Mouse (Mus musculus): ENCODE data around the gene Wipf2. TPM values are rescaled to one million over a fixed set of nuclear protein-coding genes. Genes with fewer than 3 reads are reported as not detected.

Wipf2 gene
- total and polyA plus RNA-seq, 3 experiments, result 2.9 to 7.1 TPM; not detected in 1

- TF ChIP-seq USF2 (IDR thresholded peaks at IDR 0.05; ENCODE audit: borderline replicate concordance in 1 of 2, insufficient read depth in 1 of 2, low read depth in 1 of 2, low read length in 2 of 2) (peak in 1 of 2 experiments; percentile 64; a peak in 2 of 4 replicates), ELF1 (IDR thresholded peaks at IDR 0.05; ENCODE audit: low read depth, low read length) (no peak; the same call in 1 of the 2 replicates), POLR2AphosphoS5 (IDR thresholded peaks at IDR 0.05; ENCODE audit: borderline replicate concordance, low read depth, low read length) (no peak), ETS1 (IDR thresholded peaks at IDR 0.05; ENCODE audit: low read depth, low read length) (no peak), MAX (IDR thresholded peaks at IDR 0.05; ENCODE audit: low read length) (peak; percentile 76), CTCF (IDR thresholded peaks at IDR 0.05 in 2 of 3, conservative IDR thresholded peaks at IDR 0.05 in 1 of 3; ENCODE audit: control insufficient read depth in 1 of 3, insufficient read depth in 1 of 3, low read depth in 2 of 3, low read length in 3 of 3, poor library complexity in 1 of 3, severe bottlenecking in 1 of 3) (no peak), MEF2A (IDR thresholded peaks at IDR 0.05; ENCODE audit: extremely low read depth, insufficient replicate concordance, low read depth, low read length, poor library complexity, severe bottlenecking) (no peak), MAZ (IDR thresholded peaks at IDR 0.05; ENCODE audit: low read depth, low read length) (peak; percentile 94), ZNF384 (IDR thresholded peaks at IDR 0.05; ENCODE audit: low read depth, low read length) (no peak), MYB (IDR thresholded peaks at IDR 0.05; ENCODE audit: low read depth, low read length) (no peak), GATA1 (IDR thresholded peaks at IDR 0.05; ENCODE audit: low read depth, low read length) (no peak), USF1 (IDR thresholded peaks at IDR 0.05; ENCODE audit: low read depth, low read length) (peak; percentile 94), TAL1 (IDR thresholded peaks at IDR 0.05; ENCODE audit: low read length) (no peak), HCFC1 (IDR thresholded peaks at IDR 0.05; ENCODE audit: low read depth, low read length) (peak; percentile 49), NRF1 (IDR thresholded peaks at IDR 0.05; ENCODE audit: insufficient read depth, low read depth, low read length, poor library complexity, severe bottlenecking) (no peak), POLR2A (IDR thresholded peaks at IDR 0.05; ENCODE audit: control insufficient read depth in 1 of 2, insufficient read depth in 1 of 2, low read depth in 1 of 2, low read length in 2 of 2, poor library complexity in 1 of 2) (peak in 1 of 2 experiments; percentile 52; a peak in 1 of 4 replicates), POLR2AphosphoS2 (IDR thresholded peaks at IDR 0.05; ENCODE audit: low read length) (no peak), SIN3A (IDR thresholded peaks at IDR 0.05; ENCODE audit: low read length) (peak; percentile 86), NELFE (IDR thresholded peaks at IDR 0.05; ENCODE audit: low read depth, low read length) (peak; percentile 35), TBP (IDR thresholded peaks at IDR 0.05; ENCODE audit: low read depth, low read length) (no peak)
Observed at GRCm38 (mm10) chr11:98937410-98937913, 74.0 kb downstream of the Wipf2 start (continued).

- Histone ChIP-seq H3K9me3 (replicated peaks; ENCODE audit: insufficient read depth, low read length) (no peaks in the 10 kb centered on the region), H3K9ac (ENCODE audit: control insufficient read depth, low read depth, low read length, poor library complexity, severe bottlenecking) (peak overlapping the region; percentile 87), H3K36me3 (ENCODE audit: control insufficient read depth in 1 of 2, insufficient read depth in 2 of 2, low read length in 2 of 2) (peaks cover 0 to 7% of the 10 kb centered on the region in 2 experiments; a peak in 2 of 4 replicates), H3K4me3 (ENCODE audit: control insufficient read depth in 1 of 2, insufficient read depth in 1 of 2, low read depth in 2 of 2, low read length in 2 of 2) (peak overlapping the region; percentile 61 to 100), H3K4me1 (ENCODE audit: control insufficient read depth in 1 of 2, insufficient read depth in 2 of 2, low read length in 2 of 2) (peaks cover 15 to 39% of the 10 kb centered on the region in 2 experiments), H3K79me2 (ENCODE audit: control insufficient read depth, insufficient read depth, low read length, poor library complexity) (peaks cover 16% of the 10 kb centered on the region), H3K27ac (ENCODE audit: control insufficient read depth, low read depth, low read length) (peak overlapping the region; percentile 58), H3K27me3 (ENCODE audit: control insufficient read depth in 1 of 2, insufficient read depth in 2 of 2, low read length in 2 of 2) (no peaks in the 10 kb centered on the region)
- DNase-seq (ENCODE audit: low read depth, low spot score), result peak; percentile 81
- peak; percentile 8; the same call in 1 of the 2 replicates for TF ChIP-seq NELFE (IDR thresholded peaks at IDR 0.05; ENCODE audit: low read depth, low read length)
- no peak for TF ChIP-seq SMC3 (IDR thresholded peaks at IDR 0.05; ENCODE audit: low read depth, low read length)
- TF ChIP-seq CHD2 (IDR thresholded peaks at IDR 0.05; ENCODE audit: low read length), result peak; percentile 31; the same call in 1 of the 2 replicates
- no peak for TF ChIP-seq TCF12 (IDR thresholded peaks at IDR 0.05; ENCODE audit: low read depth, low read length)
- no peak for TF ChIP-seq MEF2A (IDR thresholded peaks at IDR 0.05; ENCODE audit: extremely low read depth, insufficient replicate concordance, low read depth, low read length, poor library complexity, severe bottlenecking)
- peak; percentile 90 for TF ChIP-seq MAZ (IDR thresholded peaks at IDR 0.05; ENCODE audit: low read depth, low read length)
- TF ChIP-seq ELF1 (IDR thresholded peaks at IDR 0.05; ENCODE audit: low read depth, low read length), result no peak
- TF ChIP-seq ZC3H11A (IDR thresholded peaks at IDR 0.05; ENCODE audit: low read depth, low read length), result 0 out of 2 replicates have a peak, but pooled peaks have one; percentile 30
- no peak for TF ChIP-seq MYB (IDR thresholded peaks at IDR 0.05; ENCODE audit: low read depth, low read length)
- TF ChIP-seq GABPA (IDR thresholded peaks at IDR 0.05; ENCODE audit: low read depth, low read length), result no peak; the same call in 1 of the 2 replicates
- peak; percentile 75 for TF ChIP-seq MXI1 (IDR thresholded peaks at IDR 0.05; ENCODE audit: low read depth, low read length)
- no peak for TF ChIP-seq RAD21 (IDR thresholded peaks at IDR 0.05; ENCODE audit: low read depth, low read length)
- TF ChIP-seq JUND (IDR thresholded peaks at IDR 0.05; ENCODE audit: low read depth, low read length), result no peak
- no peak for TF ChIP-seq GATA1 (IDR thresholded peaks at IDR 0.05; ENCODE audit: low read depth, low read length)
- peak; percentile 52 for TF ChIP-seq MAX (IDR thresholded peaks at IDR 0.05; ENCODE audit: low read length)
- TF ChIP-seq MYC (IDR thresholded peaks at IDR 0.05; ENCODE audit: low read depth, low read length), result no peak
- TF ChIP-seq POLR2AphosphoS5 (IDR thresholded peaks at IDR 0.05; ENCODE audit: borderline replicate concordance, low read depth, low read length), result no peak
- TF ChIP-seq MAFK (IDR thresholded peaks at IDR 0.05; ENCODE audit: borderline replicate concordance, low read depth, low read length), result no peak
- TF ChIP-seq RCOR1 (IDR thresholded peaks at IDR 0.05; ENCODE audit: low read depth, low read length), result no peak
Observed at GRCm38 (mm10) chr11:98937914-98938694, 74.7 kb downstream of the Wipf2 start.

All from MEL (cell line).